Mouse (Mus musculus) heart, embryonic 16.5 days (tissue): Measurements from ENCODE around the gene A630095N17Rik. TPM values are rescaled to one million over a fixed set of nuclear protein-coding genes. Genes with fewer than 3 reads are reported as not detected.
A peak's percentile ranks its signal among the peaks of the same experiment; 100 is the strongest.

Experiments
- ATAC-seq: fragments of 200-750 bp; cut with Nextera tagmentation; replicated peaks from 2 replicates; pipeline ENCODE4 v1.8.0; 2017; ENCODE audit warnings: moderate number of reproducible peaks; ENCODE audit not compliant: insufficient read depth, low FRiP score; ENCODE audit errors: extremely low read depth
- H3K27ac ChIP-seq: fragments of 300-500 bp; sonication (generic); 2 replicates; pipeline ENCODE4 v1.5.1; 2014; ENCODE audit warnings: mild to moderate bottlenecking, low read length, control low read depth, moderate library complexity
- H3K27me3 ChIP-seq: fragments of 300-500 bp; sonication (generic); 2 replicates; pipeline ENCODE4 v1.6.1; 2014; ENCODE audit warnings: low read length, mixed read lengths; ENCODE audit not compliant: control insufficient read depth, insufficient read depth
- H3K36me3 ChIP-seq: fragments of 300-500 bp; sonication (generic); 2 replicates; pipeline ENCODE4 v1.6.1; 2014; ENCODE audit not compliant: control insufficient read depth, insufficient read depth
- H3K4me1 ChIP-seq: fragments of 300-500 bp; sonication (generic); 2 replicates; pipeline ENCODE4 v1.6.1; 2014; ENCODE audit warnings: low read length, mixed read lengths; ENCODE audit not compliant: control insufficient read depth, insufficient read depth
- H3K4me2 ChIP-seq: fragments of 300-500 bp; sonication (generic); 2 replicates; pipeline ENCODE4 v1.6.1; 2014; ENCODE audit warnings: low read depth, mild to moderate bottlenecking, control low read depth, low read length
- H3K4me3 ChIP-seq: fragments of 300-500 bp; sonication (generic); 2 replicates; pipeline ENCODE4 v1.5.1; 2014; ENCODE audit warnings: mild to moderate bottlenecking, control low read depth, low read length
- H3K9ac ChIP-seq: fragments of 300-500 bp; sonication (generic); 2 replicates; pipeline ENCODE4 v1.6.1; 2014; ENCODE audit warnings: low read length, control low read depth
- H3K9me3 ChIP-seq: fragments of 300-500 bp; sonication (generic); replicated peaks from 2 replicates; pipeline ENCODE4 v1.6.1; 2016; ENCODE audit warnings: low read length; ENCODE audit not compliant: control insufficient read depth
- WGBS: fragments of 180-500 bp; shearing (Covaris S2); extraction: QIAGEN DNeasy Blood & Tissue Kit; methylation state at CpG from one replicate; pipeline ENCODE4 v1.1.7; 2014; 5-methylcytosine and 5-hydroxymethylcytosine counted together
- polyA plus RNA-seq: library from polyadenylated mRNA; unstranded; fragments of >200 nt; fragmentation: Nextera tagmentation; extraction: Ambion mirVana; gene quantifications from 2 replicates; pipeline ENCODE4 v1.2.1, GENCODE M21; 2015

Gene A630095N17Rik
- polyA plus RNA-seq, 1 experiment from 2014 or later: 0.24 TPM

DNA sequence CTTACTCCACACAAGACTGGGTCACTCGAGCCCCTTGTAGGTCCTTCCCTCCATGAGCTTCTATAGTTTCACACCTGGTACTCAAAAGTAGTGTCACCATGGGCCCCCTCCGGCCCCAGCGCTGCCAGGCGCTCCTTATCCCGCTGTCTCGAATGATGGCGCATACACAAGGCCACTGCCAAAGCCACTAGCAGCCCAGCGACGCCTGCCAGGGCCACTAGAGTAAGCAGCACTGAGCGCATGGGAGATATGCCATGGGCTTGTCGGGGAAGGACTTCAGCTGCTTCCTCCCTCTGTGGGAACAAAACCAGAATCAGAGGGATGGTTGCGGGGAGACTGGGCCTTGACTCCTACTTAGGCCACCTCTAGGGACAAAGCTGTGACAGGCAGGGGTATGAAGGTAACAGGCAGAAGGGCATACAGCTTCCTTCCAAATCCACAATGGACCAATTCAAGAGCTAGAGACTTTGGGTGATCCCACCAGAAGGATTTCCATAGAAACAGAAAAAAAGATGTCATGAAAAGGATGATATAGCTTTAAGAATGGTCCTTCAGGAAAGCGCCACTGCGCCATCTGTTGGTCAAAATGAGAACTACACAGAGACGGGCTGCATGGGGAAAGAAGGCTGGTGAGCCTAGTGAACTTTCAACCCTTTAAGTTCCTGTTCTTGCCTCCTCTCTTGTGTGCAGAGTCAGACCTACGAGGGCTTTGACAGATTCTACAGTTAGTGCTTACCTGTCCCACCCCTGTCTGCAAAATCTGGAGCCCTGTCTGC, 22.1 kb upstream of the A630095N17Rik start:
- no peak overlapping the region for H3K9ac ChIP-seq
- H3K9me3 ChIP-seq: no peaks in the 10 kb centered on the region
- 57% methylated on average over 16 of the region's 16 CpGs for WGBS
- H3K4me1 ChIP-seq: peaks cover 9% of the 10 kb centered on the region
- H3K27ac ChIP-seq: no peak overlapping the region
- H3K4me3 ChIP-seq: no peak overlapping the region
- ATAC-seq: no peak
- no peaks in the 10 kb centered on the region for H3K36me3 ChIP-seq
- H3K4me2 ChIP-seq: no peak overlapping the region
- H3K27me3 ChIP-seq: no peaks in the 10 kb centered on the region; the same call in 1 of the 2 replicates

GRCm38 (mm10) chr1:75253029-75253428, 21.1 kb upstream of the A630095N17Rik start:
- Histone ChIP-seq H3K4me1 (peaks cover 18% of the 10 kb centered on the region), H3K27ac (no peak overlapping the region), H3K4me2 (no peak overlapping the region), H3K9ac (no peak overlapping the region), H3K4me3 (no peak overlapping the region), H3K27me3 (no peaks in the 10 kb centered on the region; the same call in 1 of the 2 replicates), H3K36me3 (no peaks in the 10 kb centered on the region), H3K9me3 (no peaks in the 10 kb centered on the region)
- ATAC-seq: no peak
- 64% methylated on average over 16 of the region's 16 CpGs for WGBS

DNA sequence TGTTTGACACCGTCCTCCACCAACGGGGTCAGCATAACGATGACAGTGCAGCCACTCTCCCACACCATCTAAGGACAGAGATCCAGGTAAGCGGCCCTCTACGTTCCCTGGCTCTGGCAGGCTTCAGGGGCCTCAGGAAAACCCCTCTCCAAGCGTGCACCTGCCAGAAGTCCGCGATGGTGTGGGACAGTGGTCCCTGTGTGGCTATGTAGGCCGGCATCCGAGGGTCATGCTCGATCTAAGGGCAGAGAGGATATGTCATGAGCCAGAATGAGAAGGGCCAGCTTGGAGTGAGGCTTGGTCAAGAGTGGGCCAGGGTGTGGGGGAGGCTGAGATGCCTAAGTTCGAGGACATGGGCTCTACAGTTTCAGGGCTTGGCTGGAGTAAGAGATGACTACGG, 20.4 kb upstream of the A630095N17Rik start:
- no peaks in the 10 kb centered on the region; the same call in 1 of the 2 replicates for H3K27me3 ChIP-seq

GRCm38 (mm10) chr1:75251112-75251970, 19.4 kb upstream of the A630095N17Rik start:
- Histone ChIP-seq H3K4me3 (peak overlapping the region; percentile 17), H3K9ac (peak overlapping the region; percentile 32; the same call in 1 of the 2 replicates), H3K27me3 (no peaks in the 10 kb centered on the region; the same call in 1 of the 2 replicates), H3K9me3 (no peaks in the 10 kb centered on the region), H3K4me2 (peak overlapping the region; percentile 51), H3K27ac (no peak overlapping the region), H3K4me1 (peaks cover 30% of the 10 kb centered on the region), H3K36me3 (no peaks in the 10 kb centered on the region)
- 7% methylated on average over 21 of the region's 22 CpGs for WGBS
- ATAC-seq: peak; percentile 16; the same call in 1 of the 2 replicates

More for the DNA sequence above, 20.4 kb upstream of the A630095N17Rik start:
- Histone ChIP-seq H3K27ac (no peak overlapping the region), H3K4me1 (peaks cover 25% of the 10 kb centered on the region), H3K4me3 (no peak overlapping the region), H3K4me2 (no peak overlapping the region), H3K9ac (no peak overlapping the region), H3K36me3 (no peaks in the 10 kb centered on the region), H3K9me3 (no peaks in the 10 kb centered on the region)
- ATAC-seq: no peak
- 59% methylated on average over 13 of the region's 13 CpGs for WGBS

- 73% methylated on average over 3 of the region's 3 CpGs for WGBS
- peaks cover 30% of the 10 kb centered on the region for H3K4me1 ChIP-seq
- no peak for ATAC-seq
These were observed 18.6 kb upstream of the A630095N17Rik start for GRCm38 (mm10) chr1:75250498-75250897.

DNA sequence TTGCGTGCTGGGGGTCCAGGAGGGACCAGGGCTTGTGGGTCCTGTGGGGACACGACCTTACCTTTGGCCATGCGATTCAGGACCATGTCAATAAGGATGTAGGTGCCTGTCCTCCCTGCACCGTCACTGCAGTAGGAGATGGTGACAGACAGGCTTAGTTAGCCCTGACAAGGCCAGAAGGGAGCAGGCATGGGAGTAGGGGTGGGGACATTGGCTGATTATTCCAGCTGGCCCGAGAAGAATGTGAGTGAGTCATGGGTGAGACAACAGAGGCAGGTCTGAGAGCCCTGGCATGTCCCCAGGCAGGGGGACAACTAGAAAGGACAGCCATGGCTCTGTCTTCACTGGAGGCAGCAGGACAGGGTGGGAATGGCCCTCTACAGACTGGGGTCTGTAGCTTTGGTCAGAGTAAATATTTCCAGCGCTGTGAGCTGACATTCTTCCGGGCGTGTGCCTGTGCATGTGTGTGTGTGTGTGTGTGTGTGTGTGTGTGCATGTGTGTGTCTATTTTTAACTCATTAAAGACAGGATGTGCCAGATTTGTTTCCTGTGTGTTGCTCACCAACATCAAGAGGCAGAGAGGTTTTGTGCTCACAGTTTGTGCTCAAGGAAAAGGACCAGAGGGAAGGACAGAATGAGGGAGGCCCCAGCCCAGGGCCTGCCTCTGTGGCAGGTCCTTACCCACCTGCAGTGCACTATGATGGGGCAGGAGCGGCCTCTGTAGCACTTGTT, 16.3 kb upstream of the A630095N17Rik start:
- Histone ChIP-seq H3K27ac (peak overlapping the region; percentile 97), H3K9ac (peak overlapping the region; percentile 63), H3K4me1 (peaks cover 30% of the 10 kb centered on the region), H3K4me2 (peak overlapping the region; percentile 29), H3K9me3 (no peaks in the 10 kb centered on the region), H3K36me3 (peaks cover 4% of the 10 kb centered on the region; the same call in 1 of the 2 replicates), H3K27me3 (no peaks in the 10 kb centered on the region), H3K4me3 (no peak overlapping the region)
- peak; percentile 79 for ATAC-seq
- 27% methylated on average over 9 of the region's 9 CpGs for whole genome bisulfite sequencing

More at GRCm38 (mm10) chr1:75250498-75250897, 18.6 kb upstream of the A630095N17Rik start:
- Histone ChIP-seq H3K4me2 (no peak overlapping the region), H3K4me3 (no peak overlapping the region), H3K27me3 (no peaks in the 10 kb centered on the region; the same call in 1 of the 2 replicates), H3K9ac (no peak overlapping the region), H3K27ac (no peak overlapping the region), H3K9me3 (no peaks in the 10 kb centered on the region), H3K36me3 (no peaks in the 10 kb centered on the region)

DNA sequence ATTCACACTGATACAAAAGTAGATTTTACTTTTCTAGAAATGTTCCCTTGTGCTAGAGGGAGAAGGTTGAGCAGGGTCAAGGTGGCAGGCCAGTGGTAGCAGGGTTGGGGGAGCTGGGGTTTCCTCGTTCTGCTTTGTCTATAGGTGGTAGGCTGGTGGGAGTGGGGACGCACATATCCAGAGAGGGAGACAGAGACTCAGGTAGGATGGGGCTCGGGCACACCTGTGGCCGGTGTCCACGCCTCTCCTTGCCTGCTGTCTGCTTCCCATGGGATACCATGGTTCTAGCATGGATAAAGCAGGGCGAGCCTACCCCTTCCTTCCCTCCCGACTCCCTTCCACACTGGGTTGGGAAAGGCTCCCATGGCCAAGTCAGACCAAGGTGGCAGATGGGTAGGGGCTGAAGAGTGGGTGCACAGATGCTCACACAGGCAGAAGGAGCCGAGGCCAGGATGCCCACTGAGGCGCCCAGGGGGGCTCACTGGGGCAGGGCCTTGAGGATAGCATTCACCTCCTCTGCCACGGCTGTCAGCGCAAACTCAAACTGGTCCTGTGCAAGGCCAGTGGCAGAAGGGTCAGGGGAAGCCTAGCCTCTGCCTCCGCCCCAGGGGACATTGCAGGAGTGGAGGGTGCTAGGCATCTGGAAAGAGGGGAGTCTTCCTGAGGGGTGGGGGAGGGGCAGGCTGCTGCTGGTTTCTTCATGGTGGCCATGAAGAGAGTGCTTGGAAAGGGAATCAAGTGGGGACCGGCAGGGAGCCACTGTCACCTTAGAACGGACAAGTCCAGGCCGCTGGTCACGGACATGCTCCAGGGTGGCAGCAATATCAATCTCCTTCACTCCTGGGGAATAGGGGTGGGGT, 15.4 kb upstream of the A630095N17Rik start:
- peak overlapping the region; percentile 97 for H3K27ac ChIP-seq
- ATAC-seq: no peak
- peaks cover 30% of the 10 kb centered on the region for H3K4me1 ChIP-seq
- peak overlapping the region; percentile 51 for H3K9ac ChIP-seq
- WGBS: 80% methylated on average over 16 of the region's 16 CpGs
- peak overlapping the region; percentile 29 for H3K4me2 ChIP-seq
- H3K27me3 ChIP-seq: no peaks in the 10 kb centered on the region
- H3K36me3 ChIP-seq: peaks cover 4% of the 10 kb centered on the region; the same call in 1 of the 2 replicates
- no peak overlapping the region for H3K4me3 ChIP-seq
- no peaks in the 10 kb centered on the region for H3K9me3 ChIP-seq

DNA sequence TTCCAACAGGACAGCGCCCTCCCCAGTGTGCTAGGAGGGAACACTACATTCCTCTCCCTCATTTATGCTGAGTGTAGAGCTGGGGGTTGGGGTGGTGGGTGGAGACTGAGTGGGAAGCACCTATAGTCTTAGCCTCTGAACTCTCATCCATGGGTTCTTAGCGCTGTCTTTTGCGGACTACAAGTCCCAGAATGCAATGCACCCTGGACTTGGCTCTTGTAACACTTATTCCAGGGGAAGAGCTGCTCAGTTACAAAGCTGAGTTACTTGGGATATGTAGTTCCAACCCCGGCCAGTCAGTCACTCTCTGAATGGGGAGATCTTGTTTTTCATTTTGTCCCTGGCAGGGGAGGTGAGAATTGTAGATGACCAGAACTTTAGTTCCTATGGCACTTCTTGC, 12.9 kb upstream of the A630095N17Rik start:
- H3K9me3 ChIP-seq: no peaks in the 10 kb centered on the region
- H3K4me2 ChIP-seq: no peak overlapping the region
- H3K27me3 ChIP-seq: no peaks in the 10 kb centered on the region
- peak; percentile 30; the same call in 1 of the 2 replicates for ATAC-seq
- 28% methylated on average over 4 of the region's 4 CpGs for WGBS
- peaks cover 20% of the 10 kb centered on the region for H3K36me3 ChIP-seq
- no peak overlapping the region for H3K4me3 ChIP-seq
- no peak overlapping the region for H3K27ac ChIP-seq
- peaks cover 28% of the 10 kb centered on the region for H3K4me1 ChIP-seq
- no peak overlapping the region for H3K9ac ChIP-seq
